ENCODE assay signal across 8 mouse cellular contexts in genomic region chr9:109875695-109876601, GRCm38 (mm10). TPM values are rescaled to one million over a fixed set of nuclear protein-coding genes. Genes with fewer than 3 reads are reported as not detected.
DNase-seq lines count a peak whose midpoint lies in the region; ATAC-seq and TF ChIP-seq lines count a peak whose summit lies in the region.

No protein-coding gene starts in this region.

- H3K9ac ChIP-seq in heart, postnatal 0 days (replicated peaks; ENCODE audit: low read depth, low read length): peak overlapping the region; percentile 78

- peaks cover 28% of the 10 kb centered on the region for H3K36me3 ChIP-seq in heart, postnatal 0 days (replicated peaks; ENCODE audit: control insufficient read depth, insufficient read depth, low read length)

- H3K27ac ChIP-seq in heart, postnatal 0 days (ENCODE audit: low read depth): peak overlapping the region; percentile 77
- H3K27ac ChIP-seq in left cerebral cortex, adult 2 months: peak overlapping the region; percentile 70; the same call in 1 of the 2 replicates

- peak overlapping the region; percentile 75 for H3K4me2 ChIP-seq in heart, postnatal 0 days (ENCODE audit: low read depth, low read length)

- no peak for TF ChIP-seq CTCF in heart, postnatal 0 days (IDR thresholded peaks at IDR 0.05; ENCODE audit: low read depth)
- TF ChIP-seq CTCF in left cerebral cortex, adult 2 months (IDR thresholded peaks at IDR 0.05): no peak

- 0 out of 2 replicates have a peak, but pooled peaks cover 7% of the 10 kb centered on the region for H3K4me1 ChIP-seq in heart, postnatal 0 days (ENCODE audit: control insufficient read depth, insufficient read depth)

- no peaks in the 10 kb centered on the region for H3K27me3 ChIP-seq in heart, postnatal 0 days (ENCODE audit: control insufficient read depth, insufficient read depth, low read length)

- peak overlapping the region; percentile 67 for H3K4me3 ChIP-seq in heart, postnatal 0 days (ENCODE audit: low read depth, low read length)
- H3K4me3 ChIP-seq in left cerebral cortex, adult 2 months: peak overlapping the region; percentile 72

- no peak for TF ChIP-seq EP300 in heart, postnatal 0 days (IDR thresholded peaks at IDR 0.05; ENCODE audit: low read depth)

- intact Hi-C loops in left cerebral cortex, adult 2 months (cut with DNase I): no loop called here

- WGBS in heart, postnatal 0 days: under 1% methylated on average over 73 of the region's 76 CpGs

- peak; percentile 51 for ATAC-seq in erythroblast, adult 5-6 weeks (replicated peaks; ENCODE audit: low FRiP score, poor library complexity, severe bottlenecking)
- ATAC-seq in heart, postnatal 0 days (ENCODE audit: insufficient read depth, low read depth): peak; percentile 68

- peak; percentile 66 to 71 for DNase-seq in adrenal gland, adult 18-20 months (ENCODE audit: low spot score in 2 of 2)
- no peak for DNase-seq in adrenal gland, adult (ENCODE audit: inconsistent age in 2 of 2, low spot score in 1 of 2)
- DNase-seq in adrenal gland, postnatal 36 days: peak; percentile 78 to 86
- DNase-seq in heart, postnatal 0 days (ENCODE audit: low spot score): no peak
- DNase-seq in left cerebral cortex, adult 2 months (ENCODE audit: extremely low spot score in 1 of 2, low spot score in 2 of 2): peak; percentile 50 to 56
- DNase-seq in lung, postnatal 14 days: peak; percentile 65
- peak; percentile 31 to 50 for DNase-seq in right cerebral cortex, adult 2 months (ENCODE audit: low spot score in 2 of 2)

- H3K9me3 ChIP-seq in heart, postnatal 0 days (replicated peaks; ENCODE audit: control insufficient read depth, low read length): no peaks in the 10 kb centered on the region

RNA-seq across cellular contexts. Expression of gene Cdc25a, which starts 0.6 kb away (rescaled TPM):
- 10 to 100 TPM; 10.9 to 14.1 TPM for total RNA-seq in adrenal gland, adult 18-20 months (2021)
- 10 to 100 TPM; 10.1 to 17.6 TPM for total RNA-seq in adrenal gland, postnatal 36 days (2021)
- total RNA-seq in erythroblast, adult 5-6 weeks (2015; ENCODE audit: low replicate concordance): 10.0 and 11.1 TPM in 2 replicates
- total RNA-seq in erythroblast, adult 5-6 weeks (2017; ENCODE audit: low replicate concordance): 13.5 and 15.8 TPM in 2 replicates
- 7.7 and 14.3 TPM in 2 replicates for total RNA-seq in heart, postnatal 0 days (2014; rRNA removed; ENCODE audit: low replicate concordance)
- polyA plus RNA-seq in heart, postnatal 0 days (2015; fragmentation: Nextera tagmentation; extraction: Ambion mirVana): 7.0 TPM in 2 replicates
- total RNA-seq in left cerebral cortex, adult 2 months (2021): 1 to 10 TPM; 5.5 to 6.9 TPM

RNA-seq across cellular contexts. Expression of gene Camp, which starts 26.5 kb away (rescaled TPM):
- under 1 TPM in 1 of 2 experiments, not detected in 1; 0.70 TPM for total RNA-seq in adrenal gland, adult 18-20 months (2021)
- total RNA-seq in adrenal gland, postnatal 36 days (2021): under 1 TPM in 1 of 2 experiments, not detected in 1; 0.56 TPM
- total RNA-seq in erythroblast, adult 5-6 weeks (2015; ENCODE audit: low replicate concordance): 1,587 and 1,606 TPM in 2 replicates
- 742 and 898 TPM in 2 replicates for total RNA-seq in erythroblast, adult 5-6 weeks (2017; ENCODE audit: low replicate concordance)
- total RNA-seq in heart, postnatal 0 days (2014; rRNA removed; ENCODE audit: low replicate concordance): 8.4 TPM in 1 of 2 replicates, not detected in the other
- polyA plus RNA-seq in heart, postnatal 0 days (2015; fragmentation: Nextera tagmentation; extraction: Ambion mirVana): 0.89 and 1.2 TPM in 2 replicates
- total RNA-seq in left cerebral cortex, adult 2 months (2021): not detected

RNA-seq across cellular contexts. Expression of gene Nme6, which starts 43.4 kb away (rescaled TPM):
- total RNA-seq in adrenal gland, adult 18-20 months (2021): 10 to 100 TPM; 14.7 to 15.5 TPM
- total RNA-seq in adrenal gland, postnatal 36 days (2021): 10 to 100 TPM; 19.3 to 21.1 TPM
- 14.4 and 17.6 TPM in 2 replicates for total RNA-seq in erythroblast, adult 5-6 weeks (2015; ENCODE audit: low replicate concordance)
- 5.6 and 13.3 TPM in 2 replicates for total RNA-seq in erythroblast, adult 5-6 weeks (2017; ENCODE audit: low replicate concordance)
- 30.4 and 37.3 TPM in 2 replicates for total RNA-seq in heart, postnatal 0 days (2014; rRNA removed; ENCODE audit: low replicate concordance)
- polyA plus RNA-seq in heart, postnatal 0 days (2015; fragmentation: Nextera tagmentation; extraction: Ambion mirVana): 42.2 and 48.2 TPM in 2 replicates
- 10 to 100 TPM; 10.6 to 11.2 TPM for total RNA-seq in left cerebral cortex, adult 2 months (2021)

RNA-seq across cellular contexts. Expression of gene Map4, which starts 55.3 kb away (rescaled TPM):
- total RNA-seq in adrenal gland, adult 18-20 months (2021): 10 to 100 TPM; 79.0 to 91.6 TPM
- total RNA-seq in adrenal gland, postnatal 36 days (2021): 10 to 100 TPM; 75.6 to 96.8 TPM
- total RNA-seq in erythroblast, adult 5-6 weeks (2015; ENCODE audit: low replicate concordance): 12.1 and 14.2 TPM in 2 replicates
- total RNA-seq in erythroblast, adult 5-6 weeks (2017; ENCODE audit: low replicate concordance): 6.0 and 10.5 TPM in 2 replicates
- total RNA-seq in heart, postnatal 0 days (2014; rRNA removed; ENCODE audit: low replicate concordance): 145 and 172 TPM in 2 replicates
- polyA plus RNA-seq in heart, postnatal 0 days (2015; fragmentation: Nextera tagmentation; extraction: Ambion mirVana): 50.6 and 54.2 TPM in 2 replicates
- 100 to 1,000 TPM; 365 to 381 TPM for total RNA-seq in left cerebral cortex, adult 2 months (2021)

Comparison
In these comparisons a context has a peak if more than half of its experiments do, and no peak if none do; other contexts are left out.
1. DNase-seq: peak in adrenal gland, adult 18-20 months (2 of 2), adrenal gland, postnatal 36 days (2 of 2), left cerebral cortex, adult 2 months (2 of 2), lung, postnatal 14 days (single experiment) and right cerebral cortex, adult 2 months (2 of 2); none in adrenal gland, adult (0 of 2) and heart, postnatal 0 days (single experiment).
2. RNA of gene Camp, which starts 26.5 kb away (total RNA-seq): 742 to 1,606 TPM in erythroblast, adult 5-6 weeks; 8.4 TPM in heart, postnatal 0 days, 0.70 TPM in adrenal gland, adult 18-20 months, 0.56 TPM in adrenal gland, postnatal 36 days and not detected in left cerebral cortex, adult 2 months; every median in the first group is over 10 times any median in the second.